Mouse (Mus musculus): ENCODE results near the gene Il18r1.

The Il18r1 gene

DNA sequence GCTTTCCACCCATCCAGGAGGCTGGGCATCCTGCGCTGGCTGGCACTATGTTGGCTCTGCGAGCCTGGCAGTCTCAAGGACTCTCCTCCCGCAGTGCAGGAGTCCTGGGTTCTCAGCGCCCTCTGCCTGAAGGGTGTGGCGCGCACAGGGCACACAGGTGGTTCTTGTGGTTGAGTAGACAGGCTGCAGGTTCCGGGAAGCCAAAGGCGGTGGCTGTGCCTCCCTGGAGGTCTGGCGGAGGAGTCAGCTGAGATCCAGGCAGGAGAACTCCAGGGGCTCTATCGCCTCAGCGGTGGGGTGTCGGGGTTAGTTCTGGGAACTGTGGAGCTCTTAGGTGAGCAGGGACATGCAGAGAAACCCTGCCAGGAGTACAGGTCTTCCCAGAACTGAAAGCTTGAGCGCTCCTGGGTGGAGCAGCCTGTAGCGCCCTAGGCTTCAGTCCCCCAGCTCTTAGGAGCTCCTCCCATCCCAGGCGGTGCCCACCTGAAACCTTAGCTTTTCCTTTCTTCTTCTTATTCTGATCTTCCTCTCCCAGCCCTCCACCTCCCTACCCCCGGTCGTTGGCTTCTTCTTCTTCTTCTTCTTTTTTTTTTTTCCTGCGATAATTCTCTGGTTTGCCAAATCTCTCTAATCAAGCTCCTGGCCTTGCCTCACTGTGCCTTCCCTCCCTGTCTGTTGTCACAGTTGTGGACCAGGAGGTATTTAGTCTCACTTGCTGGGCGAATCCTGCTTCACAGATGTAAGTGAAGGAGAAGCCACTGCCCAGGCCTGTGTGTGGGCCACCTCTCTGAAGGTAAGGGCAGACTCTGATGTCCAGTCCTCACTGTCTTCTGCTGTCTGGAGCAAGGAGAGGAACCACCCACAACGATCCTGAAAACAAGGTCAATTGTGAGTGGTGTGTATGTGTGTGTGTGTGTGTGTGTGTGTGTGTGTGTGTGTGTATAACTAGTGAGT lies at the start of gene Il18r1:
Gene Il18r1 (plus strand): TSS at position 76 of the 954 bp plus-strand sequence.
- peak; percentile 77 for DNase-seq

DNA sequence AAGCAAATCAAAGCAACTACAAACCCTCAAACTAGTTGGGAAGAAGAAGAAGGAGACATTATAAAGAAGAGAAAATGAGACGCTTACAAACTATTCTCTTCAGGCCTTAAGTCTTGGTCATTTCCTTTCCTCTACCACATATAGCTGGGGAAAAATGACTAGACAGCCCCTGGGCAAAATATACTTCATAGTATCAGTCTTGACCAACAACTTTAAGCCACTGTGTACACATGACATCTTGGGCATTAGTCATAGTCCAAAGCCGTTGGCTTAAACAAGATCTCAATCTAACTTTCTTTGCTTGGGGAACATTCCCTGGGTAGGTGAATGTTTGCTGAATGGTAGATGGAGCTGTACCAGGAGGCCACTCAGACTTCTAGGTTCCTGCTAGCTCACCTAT lies 48.3 kb upstream of the Il18r1 start:
- DNase-seq, result no peak

DNA sequence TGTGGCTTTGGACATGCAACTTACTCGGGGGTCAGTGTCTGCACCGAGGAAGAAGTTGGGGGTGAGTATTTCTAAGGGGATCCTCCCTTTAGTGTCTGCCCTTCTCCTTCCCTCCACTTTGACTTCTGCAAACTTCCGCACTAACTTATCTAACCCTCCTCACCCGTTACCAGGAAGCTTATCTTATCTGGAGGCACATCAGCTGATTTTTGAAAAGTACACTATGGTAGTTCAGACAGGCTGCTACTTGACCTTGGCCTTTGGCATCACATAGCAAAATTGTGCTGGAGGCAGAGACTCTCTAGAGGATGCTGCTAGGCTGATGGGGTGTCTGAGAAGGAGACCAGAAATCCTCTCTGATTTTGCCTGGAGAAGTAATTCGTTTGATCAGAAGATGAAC lies 46.8 kb upstream of the Il18r1 start:
- DNase-seq, result no peak

DNA sequence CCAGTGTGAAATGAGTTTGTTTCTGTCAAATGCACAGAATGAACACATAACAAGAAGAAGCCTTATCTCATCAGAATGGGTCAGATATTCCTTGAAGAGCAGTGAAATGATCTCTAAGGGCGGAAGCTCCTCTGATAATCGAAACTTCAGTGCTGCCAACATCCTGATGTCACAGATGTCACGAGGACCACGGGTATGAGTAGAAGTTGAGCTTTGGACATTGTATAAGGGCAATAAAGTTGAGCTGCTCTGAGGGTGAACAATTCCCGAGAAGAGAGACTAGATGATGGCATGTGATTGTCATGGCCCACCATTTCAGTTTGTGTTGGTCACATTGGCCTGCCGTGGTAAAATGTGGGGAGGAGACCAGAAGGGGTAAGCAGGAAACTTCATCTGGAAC lies 41.5 kb upstream of the Il18r1 start:
- no peak for DNase-seq

DNA sequence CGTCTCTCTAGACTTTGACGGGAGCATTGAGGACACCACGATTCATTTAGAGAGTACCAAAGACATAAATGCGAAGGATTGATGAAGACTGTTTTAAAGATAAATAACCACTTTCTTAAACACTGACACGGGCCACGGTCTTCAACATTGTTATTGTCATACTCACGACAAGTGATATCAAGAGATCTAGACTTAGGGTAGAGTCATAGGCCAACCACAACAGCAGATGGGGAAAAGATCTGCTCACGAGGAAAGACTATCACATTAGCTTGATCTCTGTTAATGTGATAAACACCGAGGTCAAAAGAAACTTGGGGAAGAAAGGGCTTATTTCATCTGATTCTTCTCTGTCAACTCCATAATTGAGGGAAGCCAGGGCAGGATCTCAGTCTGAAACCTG lies 38.1 kb upstream of the Il18r1 start:
- no peak for DNase-seq

DNA sequence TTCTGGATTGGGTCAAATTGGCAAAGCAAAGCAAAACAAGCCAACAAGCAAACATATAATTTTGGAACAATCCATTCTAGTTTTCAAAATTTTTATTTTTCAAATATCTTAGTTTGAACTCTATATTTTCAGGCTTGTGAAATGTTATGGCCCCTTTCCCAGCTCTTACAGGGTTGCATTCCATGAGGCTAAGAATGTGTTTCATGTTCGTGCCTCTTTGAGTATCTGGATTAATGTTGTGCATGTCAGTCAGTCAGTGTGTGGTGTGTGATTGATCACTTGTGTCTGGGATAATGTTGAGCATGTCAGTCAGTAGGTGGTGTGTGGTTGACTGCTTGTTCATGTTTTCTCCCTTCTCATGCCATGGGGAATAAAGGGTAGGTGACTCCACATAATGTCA lies 37.5 kb upstream of the Il18r1 start:
- DNase-seq, result no peak

DNA sequence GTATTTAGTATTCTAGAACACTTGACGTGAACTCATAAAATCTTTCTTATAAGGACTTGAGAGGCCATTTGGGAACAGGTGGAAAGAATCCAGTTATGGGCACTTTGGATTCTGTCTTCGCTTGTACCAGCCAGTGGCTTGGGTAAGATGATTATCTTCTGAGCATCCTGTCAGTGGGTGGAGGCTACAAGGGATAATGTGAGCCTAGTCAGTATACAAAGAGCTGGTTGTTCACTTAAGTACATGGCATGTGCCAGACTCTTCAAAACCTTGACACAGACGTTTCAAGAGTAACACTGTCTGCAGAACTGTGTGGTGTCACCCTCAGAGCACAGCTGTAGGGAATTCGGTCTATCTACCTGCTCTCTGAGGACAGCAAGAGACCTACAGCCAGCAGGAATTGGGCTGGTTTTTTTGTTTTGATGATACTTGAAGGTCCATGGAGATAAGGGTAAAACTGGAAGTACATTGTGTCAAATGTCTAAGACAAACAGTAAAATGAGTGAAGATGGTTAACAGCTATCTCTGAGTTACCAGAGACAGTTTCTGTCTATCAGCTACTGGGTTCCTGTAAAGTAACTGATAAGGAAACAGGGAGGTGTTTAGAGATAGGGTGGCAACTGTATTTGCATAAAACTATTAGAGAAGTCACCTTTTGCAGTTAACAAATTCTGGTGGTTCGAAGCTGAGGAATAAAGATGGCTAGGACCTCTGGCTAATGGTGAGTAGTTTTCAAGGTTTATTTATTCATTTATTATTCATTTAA lies 36.3 kb upstream of the Il18r1 start, which contains the start of gene Il1rl1:
Gene Il1rl1 (plus strand): TSS at position 661 of the 766 bp plus-strand sequence.
- DNase-seq, result no peak

DNA sequence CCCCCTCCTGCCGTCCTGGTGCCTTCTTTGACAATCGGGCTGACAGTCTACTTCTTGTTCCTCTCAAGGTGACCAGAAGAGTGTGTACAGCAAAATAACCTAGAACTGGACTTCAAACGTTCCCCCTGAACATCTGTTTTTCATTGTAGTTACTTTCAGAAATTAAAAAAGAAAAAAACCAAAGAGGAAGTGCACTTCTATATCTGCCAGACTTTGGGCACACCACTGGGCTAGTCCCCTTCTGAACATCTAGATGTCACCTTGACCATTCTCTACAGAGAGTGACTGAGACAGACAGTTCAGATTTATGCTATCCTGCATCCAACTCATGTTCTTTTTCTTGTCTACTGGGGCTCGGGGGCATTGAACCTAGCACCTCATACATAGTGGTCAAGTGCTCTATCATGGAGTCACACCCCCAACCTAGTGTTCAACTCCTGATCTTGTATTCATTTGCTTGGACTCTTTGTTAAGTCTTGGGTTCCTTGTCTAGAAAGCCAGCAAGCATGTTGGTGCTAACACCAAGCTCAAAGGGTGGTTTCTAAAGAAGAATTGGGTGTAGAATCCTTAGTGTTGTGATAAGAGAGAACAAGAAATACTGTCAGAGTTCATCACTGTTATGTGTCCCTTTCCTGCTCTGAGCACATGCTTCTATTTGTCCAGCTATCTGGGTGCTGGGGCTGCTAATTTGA lies 35.1 kb upstream of the Il18r1 start:
- DNase-seq, result no peak

DNA sequence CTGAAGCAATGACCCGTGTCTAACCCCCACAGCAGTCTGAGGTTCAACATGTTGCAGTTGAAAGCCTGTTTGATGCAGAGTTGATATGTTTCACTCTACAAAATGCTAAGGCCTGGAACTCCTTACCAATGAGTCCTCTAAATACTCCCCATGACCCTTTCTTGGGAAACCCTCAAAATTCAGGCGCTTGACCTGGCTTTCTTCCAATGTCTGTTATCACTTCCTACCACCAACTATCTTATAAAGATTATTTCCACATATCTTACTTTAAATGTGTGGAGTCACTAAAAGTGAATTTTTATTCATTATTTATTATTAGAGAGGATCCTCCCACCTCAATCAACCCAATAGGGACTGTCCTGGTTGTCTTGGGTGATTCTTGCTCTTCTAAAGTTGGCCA lies 33.2 kb upstream of the Il18r1 start:
- DNase-seq, result no peak

DNA sequence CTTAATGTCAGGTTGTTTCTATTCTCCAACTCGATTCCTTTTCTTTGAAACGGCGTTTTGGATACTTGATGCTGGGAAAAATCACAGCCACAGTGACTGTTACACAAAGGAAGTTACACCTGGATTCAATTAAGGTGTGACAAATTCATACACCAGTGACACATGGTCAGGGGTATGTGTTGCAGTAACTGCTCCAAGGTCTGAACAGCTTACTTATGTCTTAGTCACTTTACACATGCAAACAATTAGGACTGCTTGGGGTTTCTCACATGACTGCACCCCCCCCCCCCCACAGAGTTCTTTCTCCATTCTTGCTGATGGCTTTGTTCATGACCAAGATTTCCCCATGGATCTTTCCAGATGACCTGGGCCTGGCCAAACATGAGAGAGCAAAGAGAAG lies 29.4 kb upstream of the Il18r1 start:
- no peak for DNase-seq

DNA sequence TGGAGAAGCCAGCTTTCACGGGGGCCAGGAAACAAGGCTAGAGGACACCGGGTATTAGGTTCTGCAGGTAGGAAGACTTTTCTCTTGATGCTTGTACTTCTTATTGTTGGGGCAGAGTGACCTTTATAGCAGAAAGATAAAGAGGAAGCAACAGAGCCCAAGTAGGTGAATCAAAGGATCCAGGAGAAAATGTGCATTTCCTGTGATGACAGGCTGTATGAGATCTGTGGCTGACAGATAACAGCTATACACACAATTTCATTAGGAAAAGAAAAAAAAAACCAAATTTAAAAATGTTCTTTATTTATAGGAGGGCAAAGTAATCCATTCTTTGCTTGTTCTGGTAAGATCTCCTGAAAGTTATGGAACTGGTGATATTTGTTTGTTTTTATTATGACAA lies 28.0 kb upstream of the Il18r1 start:
- DNase-seq, result no peak

DNA sequence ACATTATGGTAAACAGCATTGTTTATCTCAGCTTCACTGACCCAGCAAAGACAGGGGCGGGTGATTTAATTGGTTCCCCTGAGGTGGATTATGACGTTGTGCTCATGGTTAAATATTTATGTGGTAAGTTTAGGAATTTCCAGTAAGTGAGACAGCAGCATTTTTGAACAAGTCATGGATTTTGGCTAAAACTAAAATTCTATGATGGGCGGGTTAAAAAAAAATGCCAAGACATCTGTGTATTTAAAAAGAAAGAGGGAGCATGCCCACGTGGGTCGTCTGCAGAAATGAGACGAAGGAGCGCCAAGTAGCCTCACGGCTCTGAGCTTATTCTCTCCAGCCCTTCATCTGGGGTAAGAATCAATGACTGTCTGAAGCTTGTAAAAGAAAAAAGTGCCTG lies 25.8 kb upstream of the Il18r1 start:
- DNase-seq, result no peak

DNA sequence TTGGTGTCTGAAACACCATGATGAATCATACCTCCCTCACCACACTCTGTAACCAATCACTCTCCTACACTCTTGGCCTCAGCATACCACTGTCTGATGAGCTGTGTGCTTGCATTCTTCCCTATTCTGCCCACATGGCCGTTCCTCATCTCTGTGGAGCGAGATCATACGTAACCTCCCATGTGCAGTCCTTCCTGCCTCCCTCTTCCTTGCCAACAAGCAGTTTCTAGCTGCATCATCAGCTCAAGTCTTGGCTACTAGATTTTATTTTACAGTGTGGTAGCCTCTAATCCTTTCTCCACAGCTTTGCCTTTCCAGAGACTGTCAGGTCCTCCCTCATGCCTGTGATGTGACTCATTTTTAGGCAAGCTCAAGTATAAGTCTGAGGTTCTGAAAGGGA lies 20.6 kb upstream of the Il18r1 start:
- DNase-seq, result no peak

DNA sequence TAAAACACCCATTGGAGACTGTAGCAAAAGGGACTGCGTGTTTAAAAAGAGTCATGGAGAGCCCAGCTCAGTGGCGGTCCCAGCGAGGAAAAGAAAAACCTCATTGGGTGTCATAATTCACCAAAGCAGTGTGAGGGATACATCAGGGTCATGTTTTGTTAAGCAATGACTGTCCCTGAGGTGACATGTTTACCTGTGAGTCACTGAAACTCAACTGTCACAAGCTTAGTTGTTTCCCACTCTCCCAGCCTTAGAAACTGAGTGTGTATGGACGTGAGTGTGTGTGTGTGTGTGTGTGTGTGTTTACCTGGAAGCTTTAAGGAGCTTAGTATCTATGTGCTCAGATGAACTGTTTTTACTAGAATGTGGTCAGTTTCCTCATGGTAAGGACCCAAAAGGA lies 2.0 kb downstream of the Il18r1 start:
- DNase-seq, result no peak

DNA sequence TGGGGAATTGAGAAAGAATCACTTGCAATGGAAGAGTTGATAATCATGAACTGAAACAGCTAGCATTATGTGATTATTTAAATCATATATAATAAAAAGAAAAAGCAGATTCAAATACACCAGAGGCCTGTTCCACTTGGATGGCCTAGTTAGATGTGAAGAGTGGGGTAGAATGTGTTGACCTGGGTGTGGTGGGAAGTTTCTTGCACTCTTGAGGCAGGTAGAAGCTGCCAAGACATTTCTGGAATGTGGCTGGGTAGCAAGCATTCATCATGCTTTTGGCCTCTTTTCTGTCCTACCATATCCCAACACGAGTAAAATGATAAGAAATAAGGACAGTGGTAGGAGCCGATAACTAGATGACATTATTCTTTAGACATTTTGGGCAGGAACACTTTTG lies 3.5 kb downstream of the Il18r1 start:
- DNase-seq, result no peak

DNA sequence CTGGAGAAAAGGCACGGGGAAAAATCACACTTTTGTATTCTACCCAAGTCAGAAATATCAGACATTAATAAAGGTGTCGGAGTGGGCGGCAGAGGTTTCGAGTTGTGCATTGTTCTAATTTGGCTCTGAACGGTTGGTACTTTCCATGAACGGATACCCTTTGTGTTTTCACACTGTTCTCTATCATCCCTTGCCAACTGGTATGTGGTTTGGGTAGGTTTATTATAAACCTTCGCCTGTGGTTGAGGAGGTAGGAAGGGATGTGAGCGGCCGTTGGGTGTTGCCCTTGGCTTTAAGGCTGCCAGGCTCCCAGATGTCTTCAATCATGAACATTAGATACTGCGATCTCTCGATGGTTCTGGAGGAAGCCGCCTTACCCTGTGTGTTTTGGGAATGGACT lies 4.5 kb downstream of the Il18r1 start:
- DNase-seq, result no peak

DNA sequence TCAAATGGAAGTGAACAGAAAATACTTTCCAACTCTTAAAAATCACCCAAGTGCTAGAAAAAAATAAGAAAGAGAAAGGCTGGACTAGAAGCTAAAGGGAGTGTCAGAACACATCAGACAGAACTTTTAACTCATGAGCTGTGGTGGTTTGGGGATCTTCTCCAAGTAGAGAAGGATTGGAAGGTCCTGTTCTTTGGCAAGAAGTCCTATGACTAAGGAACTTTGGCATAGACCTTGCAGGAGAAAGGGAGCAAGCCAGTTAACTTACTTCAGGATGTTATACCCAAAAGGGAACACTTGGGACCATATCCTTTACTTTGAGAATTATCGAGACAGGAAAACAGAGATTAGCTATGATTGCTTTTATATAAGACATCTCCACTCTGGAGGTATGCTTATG lies 7.0 kb downstream of the Il18r1 start:
- no peak for DNase-seq

DNA sequence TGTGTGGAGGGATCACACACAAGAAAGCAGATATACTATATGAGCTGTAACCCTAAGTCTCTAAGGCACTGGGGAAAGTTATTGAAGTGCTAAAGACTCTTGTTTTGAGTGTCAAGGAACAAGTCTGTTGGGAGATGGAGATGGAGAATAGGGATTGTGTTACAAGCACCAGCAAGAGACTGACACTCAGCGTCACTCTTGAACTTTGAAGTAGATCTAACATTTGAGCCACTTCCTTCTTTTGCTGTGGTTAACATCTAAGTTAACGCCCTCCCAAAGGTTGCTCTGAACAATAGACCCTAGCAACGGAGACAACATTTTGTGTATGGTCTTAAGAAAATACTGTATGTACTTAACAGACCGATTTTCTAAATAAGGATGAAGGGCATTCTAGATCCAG lies 8.3 kb downstream of the Il18r1 start:
- DNase-seq, result no peak

DNA sequence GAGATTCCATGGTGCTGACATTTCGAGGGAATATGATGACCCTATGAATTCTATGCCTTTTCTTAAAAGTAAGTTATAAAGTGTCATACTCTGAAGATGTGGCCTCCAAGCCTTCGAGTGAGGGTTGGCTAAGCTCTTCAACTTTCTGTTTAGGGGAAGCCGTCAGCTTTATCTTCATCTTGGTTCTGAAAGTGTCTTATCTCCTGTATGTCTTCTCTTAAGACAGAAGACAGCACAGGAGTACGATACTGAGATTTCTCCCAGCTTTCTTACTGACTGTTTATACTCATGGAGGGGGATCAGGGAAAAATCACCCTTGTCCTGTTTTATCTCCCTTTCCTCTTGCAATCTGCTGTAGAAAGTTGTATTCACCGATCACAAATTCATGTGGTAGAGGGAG lies 9.0 kb downstream of the Il18r1 start:
- no peak for DNase-seq

DNA sequence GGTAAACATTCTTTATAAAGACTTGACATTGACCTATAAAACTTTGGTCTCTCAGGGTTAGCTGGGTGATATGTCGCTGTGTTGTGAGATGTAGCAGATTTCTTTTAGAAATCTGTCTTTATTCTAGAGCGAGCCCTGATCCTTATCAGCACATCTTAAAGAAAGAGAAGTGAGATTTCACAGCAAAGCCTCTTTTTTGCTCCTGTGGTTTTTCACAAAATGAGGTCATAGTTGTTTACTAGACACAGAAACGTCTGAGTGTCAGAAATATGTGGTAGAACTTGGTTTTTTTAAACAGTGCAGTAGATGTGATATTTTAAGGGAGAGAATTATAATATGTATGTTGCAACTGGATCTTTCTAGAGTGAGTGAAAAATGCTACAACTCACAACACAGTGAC lies 10.3 kb downstream of the Il18r1 start:
- no peak for DNase-seq

DNA sequence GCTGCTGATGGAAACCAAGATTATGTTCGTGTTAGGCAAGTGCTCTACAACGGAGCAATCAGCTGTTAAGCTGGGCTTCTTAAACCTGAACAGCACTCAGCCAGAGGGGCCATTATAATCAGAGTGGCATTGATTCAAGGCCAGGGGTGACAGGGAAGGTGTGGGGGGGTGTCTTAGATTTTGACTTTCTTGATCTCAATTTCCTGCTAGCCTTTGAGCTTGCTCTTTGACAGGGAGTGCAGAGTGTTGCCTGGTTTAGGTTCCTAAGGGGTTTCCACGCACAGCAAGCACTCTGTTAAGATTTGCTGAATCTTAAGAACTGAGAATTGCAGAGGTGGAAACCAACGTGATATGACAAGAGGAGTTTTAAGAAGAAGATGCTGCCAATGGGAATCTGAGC lies 11.4 kb downstream of the Il18r1 start:
- DNase-seq, result peak; percentile 16

DNA sequence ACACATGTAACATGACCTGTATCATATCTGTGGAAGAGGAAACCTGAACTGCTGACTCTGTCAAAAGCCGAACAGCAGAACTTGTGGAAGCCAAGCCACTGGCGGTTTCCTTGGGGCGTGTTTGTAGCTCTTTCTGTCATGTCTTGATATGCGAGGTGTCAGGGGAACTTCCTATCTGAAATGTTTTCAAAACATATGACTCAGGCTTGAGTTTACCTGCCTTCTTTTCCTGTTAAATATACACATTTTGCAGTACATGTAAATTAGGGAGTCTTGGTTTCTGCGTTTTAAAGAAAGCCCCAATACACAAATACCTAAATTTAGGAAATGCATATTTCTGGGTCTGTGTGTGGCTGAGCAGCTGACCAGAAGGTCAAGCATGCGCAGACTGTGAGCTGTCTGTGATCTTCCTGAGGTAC lies 14.2 kb downstream of the Il18r1 start:
- peak; percentile 44 for DNase-seq

DNA sequence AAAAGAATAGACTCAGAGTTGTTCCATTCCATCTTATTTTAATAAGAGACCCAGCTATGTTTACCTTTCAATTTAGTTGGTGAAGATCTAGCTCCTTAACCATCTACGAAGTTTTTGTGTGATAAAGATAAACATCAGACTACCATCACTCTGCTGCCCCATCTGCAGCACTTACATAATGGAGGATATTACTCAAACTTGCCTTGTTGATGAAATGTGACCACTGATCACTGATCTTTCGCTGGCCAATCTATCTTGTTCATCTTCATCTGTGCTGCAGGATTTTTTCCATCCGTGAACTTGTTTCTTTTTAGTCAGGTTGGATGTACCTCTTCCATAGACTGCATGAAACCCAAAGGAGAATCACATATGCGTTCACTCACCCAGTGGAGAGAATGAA lies 29.2 kb downstream of the Il18r1 start:
- no peak for DNase-seq

DNA sequence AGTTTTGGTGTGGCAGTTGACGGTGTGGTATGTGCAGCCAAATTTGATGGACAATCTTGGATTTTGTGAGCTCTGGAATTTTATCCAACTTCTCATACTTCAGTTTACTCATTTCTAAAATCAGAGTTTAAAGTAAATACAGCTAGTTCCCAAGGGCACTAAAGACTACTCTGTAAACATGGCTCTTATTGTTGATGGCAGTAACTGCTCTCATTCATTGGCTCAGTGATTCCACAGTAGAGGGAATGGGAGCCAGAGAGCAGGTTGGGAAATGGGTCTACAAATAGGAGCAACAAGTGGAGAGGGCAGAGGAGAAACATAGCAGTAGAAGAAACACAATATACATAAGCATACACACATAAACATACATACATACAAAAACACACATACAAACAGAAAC lies 34.4 kb downstream of the Il18r1 start:
- no peak for DNase-seq
